Mouse (Mus musculus) stomach, embryonic 15.5 days (tissue): ENCODE results near the gene Dock4. TPM values are rescaled to one million over a fixed set of nuclear protein-coding genes. Genes with fewer than 3 reads are reported as not detected.

Experiments used
- ATAC-seq: fragments of 200-750 bp; cut with Nextera tagmentation; 2 replicates; pipeline ENCODE4 v1.8.0; 2017; ENCODE audit warnings: low read depth, moderate number of reproducible peaks, moderate TSS enrichment; ENCODE audit not compliant: insufficient read depth, low FRiP score
- H3K27ac ChIP-seq: fragments of 300-500 bp; sonication (generic); 2 replicates; pipeline ENCODE4 v1.5.1; 2015; ENCODE audit warnings: mild to moderate bottlenecking, inconsistent platforms
- H3K27me3 ChIP-seq: fragments of 300-500 bp; sonication (generic); replicated peaks from 2 replicates; pipeline ENCODE4 v1.6.1; 2015; ENCODE audit warnings: inconsistent platforms
- H3K36me3 ChIP-seq: fragments of 300-500 bp; sonication (generic); 2 replicates; pipeline ENCODE4 v1.6.1; 2015; ENCODE audit warnings: inconsistent platforms
- H3K4me1 ChIP-seq: fragments of 300-500 bp; sonication (generic); 2 replicates; pipeline ENCODE4 v1.6.1; 2015; ENCODE audit warnings: inconsistent platforms
- H3K4me2 ChIP-seq: fragments of 300-500 bp; sonication (generic); 2 replicates; pipeline ENCODE4 v1.6.1; 2015; ENCODE audit warnings: mild to moderate bottlenecking, inconsistent platforms
- H3K4me3 ChIP-seq: fragments of 300-500 bp; sonication (generic); replicated peaks from 2 replicates; pipeline ENCODE4 v1.5.1; 2015; ENCODE audit warnings: inconsistent platforms
- H3K9ac ChIP-seq: fragments of 300-500 bp; sonication (generic); 2 replicates; pipeline ENCODE4 v1.6.1; 2015; ENCODE audit warnings: inconsistent platforms
- H3K9me3 ChIP-seq: fragments of 300-500 bp; sonication (generic); 2 replicates; pipeline ENCODE4 v1.6.1; 2016; ENCODE audit warnings: inconsistent platforms
- WGBS: fragments of 180-500 bp; shearing (Covaris S2); methylation state at CpG from one replicate; pipeline ENCODE4 v1.1.7; 2015; 5-methylcytosine and 5-hydroxymethylcytosine counted together
- polyA plus RNA-seq: library from polyadenylated mRNA; unstranded; fragments of >200 nt; fragmentation: Nextera tagmentation; extraction: Ambion mirVana; gene quantifications from 2 replicates; pipeline ENCODE4 v1.2.1, GENCODE M21; 2015

Gene Dock4
- polyA plus RNA-seq, result 7.8 and 7.9 TPM in 2 replicates

GRCm38 (mm10) chr12:40445648-40446449, at the start of gene Dock4, which contains the start of gene Zfp277:
TSS of gene Dock4 (plus strand) at chr12:40445952.
TSS of gene Zfp277 (minus strand) at chr12:40445902.
- peak within 1 kb of the TSS; percentile 61 for H3K9ac ChIP-seq

GRCm38 (mm10) chr12:40398916-40399315, 46.8 kb upstream of the Dock4 start:
- no peak for ATAC-seq
- H3K4me2 ChIP-seq, result no peak overlapping the region
- H3K4me1 ChIP-seq, result no peaks in the 10 kb centered on the region
- no peak overlapping the region for H3K27ac ChIP-seq
- no peaks in the 10 kb centered on the region for H3K9me3 ChIP-seq
- H3K4me3 ChIP-seq, result no peak overlapping the region
- WGBS, result 89% methylated on average over 2 of the region's 2 CpGs
- no peaks in the 10 kb centered on the region; the same call in 1 of the 2 replicates for H3K36me3 ChIP-seq
- no peak overlapping the region for H3K9ac ChIP-seq
- no peaks in the 10 kb centered on the region for H3K27me3 ChIP-seq

More at GRCm38 (mm10) chr12:40445648-40446449, at the start of gene Dock4, which contains the start of gene Zfp277:
- no peaks in the 10 kb centered on the region for H3K27me3 ChIP-seq
- no peaks in the 10 kb centered on the region for H3K36me3 ChIP-seq
- peak; percentile 99 for ATAC-seq
- peak within 1 kb of the TSS; percentile 81 for H3K27ac ChIP-seq
- WGBS, result under 1% methylated on average over 79 of the region's 80 CpGs
- peak within 1 kb of the TSS; percentile 92 for H3K4me3 ChIP-seq
- H3K4me2 ChIP-seq, result peak within 1 kb of the TSS; percentile 97
- H3K9me3 ChIP-seq, result no peaks in the 10 kb centered on the region
- peaks cover 12% of the 10 kb centered on the region; the same call in 1 of the 2 replicates for H3K4me1 ChIP-seq

GRCm38 (mm10) chr12:40399386-40399785, 46.4 kb upstream of the Dock4 start:
- Histone ChIP-seq H3K9me3 (no peaks in the 10 kb centered on the region), H3K36me3 (no peaks in the 10 kb centered on the region; the same call in 1 of the 2 replicates), H3K4me2 (no peak overlapping the region), H3K4me1 (no peaks in the 10 kb centered on the region), H3K4me3 (no peak overlapping the region), H3K27ac (no peak overlapping the region), H3K9ac (no peak overlapping the region), H3K27me3 (no peaks in the 10 kb centered on the region)
- WGBS, result 89% methylated on average over 2 of the region's 2 CpGs
- ATAC-seq, result no peak

- H3K27me3 ChIP-seq, result no peaks in the 10 kb centered on the region
- no peak overlapping the region for H3K4me2 ChIP-seq
- no peaks in the 10 kb centered on the region for H3K4me1 ChIP-seq
- no peak overlapping the region for H3K27ac ChIP-seq
- H3K9me3 ChIP-seq, result no peaks in the 10 kb centered on the region
- H3K4me3 ChIP-seq, result no peak overlapping the region
- 91% methylated on average over 10 of the region's 10 CpGs for WGBS
- no peak for ATAC-seq
- H3K36me3 ChIP-seq, result no peaks in the 10 kb centered on the region; the same call in 1 of the 2 replicates
- H3K9ac ChIP-seq, result no peak overlapping the region
Measured at GRCm38 (mm10) chr12:40399812-40400211, 45.9 kb upstream of the Dock4 start.

- no peak overlapping the region for H3K4me2 ChIP-seq
- H3K4me1 ChIP-seq, result no peaks in the 10 kb centered on the region
- no peak overlapping the region for H3K4me3 ChIP-seq
- 69% methylated on average over 5 of the region's 5 CpGs for WGBS
- H3K27me3 ChIP-seq, result no peaks in the 10 kb centered on the region
- no peak overlapping the region for H3K9ac ChIP-seq
- ATAC-seq, result no peak
- no peaks in the 10 kb centered on the region for H3K36me3 ChIP-seq
- H3K27ac ChIP-seq, result no peak overlapping the region
- H3K9me3 ChIP-seq, result no peaks in the 10 kb centered on the region
Measured at GRCm38 (mm10) chr12:40414682-40415311, 31.0 kb upstream of the Dock4 start.

- no peak for ATAC-seq
- Histone ChIP-seq H3K4me2 (no peak overlapping the region), H3K9ac (no peak overlapping the region), H3K9me3 (no peaks in the 10 kb centered on the region), H3K4me3 (no peak overlapping the region), H3K27ac (no peak overlapping the region), H3K4me1 (no peaks in the 10 kb centered on the region), H3K27me3 (no peaks in the 10 kb centered on the region), H3K36me3 (no peaks in the 10 kb centered on the region)
- WGBS, result 73% methylated on average over 8 of the region's 8 CpGs
Measured at GRCm38 (mm10) chr12:40415312-40415925, 30.3 kb upstream of the Dock4 start.

- Histone ChIP-seq H3K9me3 (no peaks in the 10 kb centered on the region), H3K27ac (no peak overlapping the region), H3K36me3 (no peaks in the 10 kb centered on the region), H3K4me2 (no peak overlapping the region), H3K4me3 (no peak overlapping the region), H3K27me3 (no peaks in the 10 kb centered on the region), H3K9ac (no peak overlapping the region), H3K4me1 (no peaks in the 10 kb centered on the region)
- 82% methylated on average over 4 of the region's 4 CpGs for WGBS
- no peak for ATAC-seq
Measured at GRCm38 (mm10) chr12:40417257-40417656, 28.5 kb upstream of the Dock4 start.

- no peaks in the 10 kb centered on the region for H3K4me1 ChIP-seq
- no peak overlapping the region for H3K4me2 ChIP-seq
- no peak for ATAC-seq
- 93% methylated on average over 1 of the region's 1 CpGs for WGBS
- H3K9ac ChIP-seq, result no peak overlapping the region
- H3K27me3 ChIP-seq, result no peaks in the 10 kb centered on the region
- H3K27ac ChIP-seq, result no peak overlapping the region
- no peaks in the 10 kb centered on the region for H3K36me3 ChIP-seq
- no peaks in the 10 kb centered on the region for H3K9me3 ChIP-seq
- no peak overlapping the region for H3K4me3 ChIP-seq
Measured at GRCm38 (mm10) chr12:40424991-40425390, 20.8 kb upstream of the Dock4 start.

- Histone ChIP-seq H3K9me3 (no peaks in the 10 kb centered on the region), H3K9ac (no peak overlapping the region), H3K36me3 (no peaks in the 10 kb centered on the region), H3K27me3 (no peaks in the 10 kb centered on the region), H3K4me1 (0 out of 2 replicates have a peak, but pooled peaks cover 3% of the 10 kb centered on the region), H3K27ac (no peak overlapping the region), H3K4me3 (no peak overlapping the region), H3K4me2 (no peak overlapping the region)
- ATAC-seq, result no peak
- 84% methylated on average over 10 of the region's 10 CpGs for WGBS
Measured at GRCm38 (mm10) chr12:40427606-40428005, 18.1 kb upstream of the Dock4 start.

- H3K4me1 ChIP-seq, result 0 out of 2 replicates have a peak, but pooled peaks cover 3% of the 10 kb centered on the region
- no peak overlapping the region for H3K4me3 ChIP-seq
- no peak for ATAC-seq
- no peak overlapping the region for H3K9ac ChIP-seq
- H3K4me2 ChIP-seq, result no peak overlapping the region
- WGBS, result 37% methylated on average over 3 of the region's 3 CpGs
- no peaks in the 10 kb centered on the region for H3K36me3 ChIP-seq
- no peaks in the 10 kb centered on the region for H3K27me3 ChIP-seq
- H3K27ac ChIP-seq, result no peak overlapping the region
- no peaks in the 10 kb centered on the region for H3K9me3 ChIP-seq
Measured at GRCm38 (mm10) chr12:40429976-40430375, 15.8 kb upstream of the Dock4 start.

GRCm38 (mm10) chr12:40431075-40431474, 14.7 kb upstream of the Dock4 start:
- Histone ChIP-seq H3K27ac (no peak overlapping the region), H3K4me3 (no peak overlapping the region), H3K36me3 (no peaks in the 10 kb centered on the region), H3K27me3 (no peaks in the 10 kb centered on the region), H3K4me1 (0 out of 2 replicates have a peak, but pooled peaks cover 3% of the 10 kb centered on the region), H3K9ac (no peak overlapping the region), H3K9me3 (no peaks in the 10 kb centered on the region), H3K4me2 (no peak overlapping the region)
- no peak for ATAC-seq
- 79% methylated on average over 5 of the region's 5 CpGs for WGBS

GRCm38 (mm10) chr12:40434101-40434500, 11.7 kb upstream of the Dock4 start:
- H3K36me3 ChIP-seq, result no peaks in the 10 kb centered on the region
- no peak for ATAC-seq
- WGBS, result 53% methylated on average over 3 of the region's 3 CpGs

More at GRCm38 (mm10) chr12:40434101-40434500, 11.7 kb upstream of the Dock4 start:
- no peak overlapping the region for H3K4me3 ChIP-seq
- H3K27me3 ChIP-seq, result no peaks in the 10 kb centered on the region
- no peaks in the 10 kb centered on the region for H3K9me3 ChIP-seq
- H3K4me1 ChIP-seq, result 0 out of 2 replicates have a peak, but pooled peaks cover 3% of the 10 kb centered on the region
- no peak overlapping the region for H3K27ac ChIP-seq
- H3K9ac ChIP-seq, result no peak overlapping the region
- no peak overlapping the region for H3K4me2 ChIP-seq
